ENCODE assay signal across 15 mouse cellular contexts in the genomic region with DNA sequence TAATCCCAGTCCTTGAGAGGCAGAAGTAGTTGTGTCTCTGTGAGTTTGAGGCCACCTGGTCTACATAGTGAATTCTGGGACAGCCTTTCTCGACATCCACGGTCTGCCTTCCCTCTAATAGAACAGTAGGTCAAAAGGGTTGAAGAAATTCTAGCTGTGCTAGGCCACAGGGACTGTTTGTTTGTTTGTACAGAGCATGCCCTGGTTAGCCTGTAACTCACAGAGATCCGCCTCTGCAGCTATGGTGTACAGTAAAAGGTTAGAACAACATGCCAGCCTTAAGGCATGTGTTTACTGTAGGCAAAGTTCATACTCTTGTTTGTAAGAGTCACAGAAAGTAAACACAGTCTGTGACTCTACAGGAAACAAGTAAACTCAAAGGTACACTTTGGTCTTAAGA. TPM values are rescaled to one million over a fixed set of nuclear protein-coding genes. Genes with fewer than 3 reads are reported as not detected.
"Had no signal": no experiment of that assay in that cellular context is flagged by ENCODE, and none has a peak within 500 bp of the region (broad histone marks: within the 10 kb centered on the region; RNA-seq: fewer than 3 reads in every experiment).

No protein-coding gene starts in this region.

- H3K9me3 ChIP-seq: limb, embryonic 15.5 days; lung, embryonic 15.5 days; midbrain, embryonic 12.5 days; neural tube, embryonic 13.5 days had no signal

- H3K27ac ChIP-seq: limb, embryonic 15.5 days; lung, embryonic 15.5 days; midbrain, embryonic 12.5 days; neural tube, embryonic 13.5 days had no signal

- H3K27me3 ChIP-seq: limb, embryonic 15.5 days; lung, embryonic 15.5 days; midbrain, embryonic 12.5 days; neural tube, embryonic 13.5 days had no signal

- ATAC-seq: hindbrain, embryonic 16.5 days; inflammation-experienced regulatory T-cells, adult 6 months; intestine, postnatal 0 days; midbrain, embryonic 16.5 days had no signal

- H3K9ac ChIP-seq: limb, embryonic 15.5 days; lung, embryonic 15.5 days; midbrain, embryonic 12.5 days; neural tube, embryonic 13.5 days had no signal

- H3K4me1 ChIP-seq: limb, embryonic 15.5 days; lung, embryonic 15.5 days; midbrain, embryonic 12.5 days; neural tube, embryonic 13.5 days had no signal

- H3K36me3 ChIP-seq: limb, embryonic 15.5 days; lung, embryonic 15.5 days had no signal

- H3K4me2 ChIP-seq: limb, embryonic 15.5 days; lung, embryonic 15.5 days; midbrain, embryonic 12.5 days; neural tube, embryonic 13.5 days had no signal

- DNase-seq: layer of hippocampus, postnatal 36 days; lung, postnatal 14 days; retina, postnatal 1 day; right cerebral cortex, postnatal 4 days; spleen, adult 18-20 months; thymus, adult 2 months; thymus, postnatal 25 days had no signal

- H3K4me3 ChIP-seq: limb, embryonic 15.5 days; lung, embryonic 15.5 days; midbrain, embryonic 12.5 days; neural tube, embryonic 13.5 days had no signal

RNA-seq across cellular contexts. Expression of gene Ltc4s, which starts 53.6 kb away (rescaled TPM):
- polyA plus RNA-seq: inflammation-experienced regulatory T-cells, adult 6 months had no signal
